Mouse (Mus musculus): ENCODE data around the gene Zdhhc18. TPM values are rescaled to one million over a fixed set of nuclear protein-coding genes. Genes with fewer than 3 reads are reported as not detected.

Zdhhc18 gene
- polyA plus RNA-seq, 1 experiment: 31.6 TPM

DNA sequence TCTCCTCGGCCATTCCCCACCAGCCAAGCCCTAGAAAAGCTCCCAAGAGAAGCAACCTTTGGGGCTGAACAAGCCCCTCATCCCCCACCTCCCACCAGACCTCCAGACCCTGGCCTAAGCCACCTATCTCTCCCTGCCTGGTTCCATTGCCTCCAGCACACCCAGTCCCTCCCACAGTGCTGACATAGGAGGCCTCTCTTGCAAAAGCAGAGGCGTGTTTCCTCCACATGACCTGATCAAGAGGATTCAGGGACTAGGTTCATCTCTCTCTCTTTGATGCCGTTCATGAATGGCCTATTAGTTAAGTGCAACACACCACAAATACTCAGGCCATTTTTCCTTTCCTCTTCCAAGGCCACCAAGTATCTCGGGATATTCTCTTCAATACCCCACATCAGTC lies 90.1 kb downstream of the Zdhhc18 start:
- 78% methylated on average over 4 of the region's 4 CpGs for WGBS
- no peak for DNase-seq
- H3K27ac ChIP-seq (ENCODE audit: insufficient read depth, low read depth, low read length): no peak overlapping the region

GRCm38 (mm10) chr4:133557041-133557717 lies 92.8 kb downstream of the Zdhhc18 start:
- H3K36me3 ChIP-seq (ENCODE audit: control insufficient read depth, insufficient read depth, low read length): no peaks in the 10 kb centered on the region
- 28% methylated on average over 10 of the region's 10 CpGs for WGBS
- no peak overlapping the region for H3K4me3 ChIP-seq (ENCODE audit: insufficient read depth, low read depth, low read length)
- H3K4me1 ChIP-seq (ENCODE audit: control insufficient read depth, insufficient read depth, low read length): peaks cover 8% of the 10 kb centered on the region; the same call in 1 of the 2 replicates
- TF ChIP-seq CTCF (conservative IDR thresholded peaks at IDR 0.05; ENCODE audit: insufficient read depth, insufficient read length, low read depth, low read length) (no peak), POLR2A (IDR thresholded peaks at IDR 0.05; ENCODE audit: low read depth, low read length) (no peak)
- H3K27ac ChIP-seq (ENCODE audit: insufficient read depth, low read depth, low read length): 0 out of 2 replicates have a peak overlapping the region, but pooled peaks have one; percentile 1
- peak; percentile 90 for DNase-seq
- H3K27me3 ChIP-seq (replicated peaks; ENCODE audit: control insufficient read depth, insufficient read depth, low read length): no peaks in the 10 kb centered on the region

More for the DNA sequence above, 90.1 kb downstream of the Zdhhc18 start:
- H3K4me3 ChIP-seq (ENCODE audit: insufficient read depth, low read depth, low read length): no peak overlapping the region
- no peaks in the 10 kb centered on the region for H3K36me3 ChIP-seq (ENCODE audit: control insufficient read depth, insufficient read depth, low read length)
- no peaks in the 10 kb centered on the region for H3K27me3 ChIP-seq (replicated peaks; ENCODE audit: control insufficient read depth, insufficient read depth, low read length)
- peaks cover 18% of the 10 kb centered on the region; the same call in 1 of the 2 replicates for H3K4me1 ChIP-seq (ENCODE audit: control insufficient read depth, insufficient read depth, low read length)
- TF ChIP-seq POLR2A (IDR thresholded peaks at IDR 0.05; ENCODE audit: low read depth, low read length): no peak
- no peak for TF ChIP-seq CTCF (conservative IDR thresholded peaks at IDR 0.05; ENCODE audit: insufficient read depth, insufficient read length, low read depth, low read length)

Other genes with a start within 250 kb of the Zdhhc18 start
- 2.9 and 3.1 TPM in 2 replicates for gene Tent5b, start 170.0 kb downstream of the Zdhhc18 start, polyA plus RNA-seq (2012; rRNA removed)
- gene Trnp1, start 151.6 kb downstream of the Zdhhc18 start, polyA plus RNA-seq (2012; rRNA removed): 0.43 and 0.97 TPM in 2 replicates
- gene Kdf1, start 131.2 kb downstream of the Zdhhc18 start, polyA plus RNA-seq (2012; rRNA removed): 39.7 and 42.3 TPM in 2 replicates
- gene Nudc, start 104.2 kb downstream of the Zdhhc18 start, polyA plus RNA-seq (2012; rRNA removed): 42.7 and 61.4 TPM in 2 replicates
- gene Nr0b2, start 96.8 kb downstream of the Zdhhc18 start, polyA plus RNA-seq (2012; rRNA removed): 6.0 and 6.8 TPM in 2 replicates
- gene Gpatch3, start 75.4 kb downstream of the Zdhhc18 start, polyA plus RNA-seq (2012; rRNA removed): 3.8 and 4.6 TPM in 2 replicates
- 26.7 and 31.4 TPM in 2 replicates for gene Gpn2, start 65.8 kb downstream of the Zdhhc18 start, polyA plus RNA-seq (2012; rRNA removed)
- gene Sfn, start 48.0 kb downstream of the Zdhhc18 start, polyA plus RNA-seq (2012; rRNA removed): 7.2 and 7.6 TPM in 2 replicates
- gene Pigv, start 22.5 kb upstream of the Zdhhc18 start, polyA plus RNA-seq (2012; rRNA removed): 15.8 and 16.2 TPM in 2 replicates
- gene Arid1a, start 106.6 kb upstream of the Zdhhc18 start, polyA plus RNA-seq (2012; rRNA removed): 40.5 and 43.7 TPM in 2 replicates
- gene Rps6ka1, start 237.6 kb upstream of the Zdhhc18 start, polyA plus RNA-seq (2012; rRNA removed): 29.4 and 30.9 TPM in 2 replicates

All from kidney, adult 2 months (tissue).